In genomic region chr5:140959160-140959559, GRCm38 (mm10) we compare ENCODE assay signal across 17 mouse cellular contexts. TPM values are rescaled to one million over a fixed set of nuclear protein-coding genes. Genes with fewer than 3 reads are reported as not detected.
A peak's percentile ranks its signal among the peaks of the same experiment; 100 is the strongest.
DNase-seq lines count a peak whose midpoint lies in the region; ATAC-seq and TF ChIP-seq lines count a peak whose summit lies in the region.
"Had no signal": no experiment of that assay in that cellular context is flagged by ENCODE, and none has a peak within 500 bp of the region (broad histone marks: within the 10 kb centered on the region; RNA-seq: fewer than 3 reads in every experiment).

No protein-coding gene starts in this region.

- no peak for DNase-seq in frontal cortex, postnatal 10 days (ENCODE audit: low spot score in 2 of 2)
- peak; percentile 37 to 71 for DNase-seq in left cerebral cortex, adult 2 months (ENCODE audit: extremely low spot score in 1 of 2, low spot score in 2 of 2)
- no peak for DNase-seq in left cerebral cortex, postnatal 10 days (ENCODE audit: extremely low spot score in 1 of 2, low spot score in 2 of 2)
- DNase-seq in kidney, postnatal 10 days, result peak; percentile 13
- DNase-seq in right cerebral cortex, postnatal 10 days (ENCODE audit: low spot score in 2 of 2), result peak; percentile 51 to 58
- no peak for DNase-seq in spleen, postnatal 36 days (ENCODE audit: low spot score in 2 of 2)
- DNase-seq: forebrain, postnatal 0 days; heart, adult 11 months; lung, postnatal 14 days had no signal

- peak; percentile 87 for ATAC-seq in frontal cortex, adult (ENCODE audit: low TSS enrichment)
- no peak for ATAC-seq in midbrain, embryonic 16.5 days
- ATAC-seq: CD4-positive, CD25-positive, alpha-beta regulatory T cell, adult 4 months; forebrain, postnatal 0 days; intestine, postnatal 0 days; midbrain, embryonic 13.5 days had no signal

- H3K4me1 ChIP-seq in midbrain, embryonic 16.5 days (ENCODE audit: control insufficient read depth, insufficient read depth, low read length), result no peaks in the 10 kb centered on the region
- H3K4me1 ChIP-seq: embryonic facial prominence, embryonic 13.5 days; limb, embryonic 15.5 days; midbrain, embryonic 13.5 days; neural tube, embryonic 12.5 days had no signal

- H3K4me3 ChIP-seq in left cerebral cortex, adult 2 months, result no peak overlapping the region
- H3K4me3 ChIP-seq in midbrain, embryonic 16.5 days (ENCODE audit: low read depth, low read length), result no peak overlapping the region
- H3K4me3 ChIP-seq: embryonic facial prominence, embryonic 13.5 days; limb, embryonic 15.5 days; midbrain, embryonic 13.5 days; neural tube, embryonic 12.5 days had no signal

- H3K36me3 ChIP-seq in midbrain, embryonic 16.5 days (ENCODE audit: control insufficient read depth, insufficient read depth, low read length), result no peaks in the 10 kb centered on the region
- H3K36me3 ChIP-seq: embryonic facial prominence, embryonic 13.5 days; limb, embryonic 15.5 days; midbrain, embryonic 13.5 days; neural tube, embryonic 12.5 days had no signal

- no peak overlapping the region for H3K9ac ChIP-seq in midbrain, embryonic 16.5 days (ENCODE audit: low read depth, low read length)
- H3K9ac ChIP-seq: embryonic facial prominence, embryonic 13.5 days; forebrain, postnatal 0 days; limb, embryonic 15.5 days; midbrain, embryonic 13.5 days; neural tube, embryonic 12.5 days had no signal

- WGBS in midbrain, embryonic 16.5 days, result 82% methylated on average over 6 of the region's 6 CpGs

- no peak; the same call in none of the 2 replicates for TF ChIP-seq CTCF in left cerebral cortex, adult 2 months (IDR thresholded peaks at IDR 0.05)

- H3K27me3 ChIP-seq in midbrain, embryonic 16.5 days (ENCODE audit: control insufficient read depth, insufficient read depth, low read depth, low read length), result no peaks in the 10 kb centered on the region
- H3K27me3 ChIP-seq: embryonic facial prominence, embryonic 13.5 days; limb, embryonic 15.5 days; midbrain, embryonic 13.5 days; neural tube, embryonic 12.5 days had no signal

- H3K9me3 ChIP-seq in midbrain, embryonic 16.5 days (replicated peaks; ENCODE audit: control insufficient read depth, low read length, poor library complexity, severe bottlenecking), result no peaks in the 10 kb centered on the region
- H3K9me3 ChIP-seq: embryonic facial prominence, embryonic 13.5 days; limb, embryonic 15.5 days; midbrain, embryonic 13.5 days had no signal

- intact Hi-C loops in left cerebral cortex, adult 2 months (cut with DNase I), result loop anchor here (5.0 kb wide), 1 partner anchor 98 kb away; no protein-coding TSS in a partner anchor
- intact Hi-C loops in left cerebral cortex, postnatal 10 days (cut with DNase I), result no loop called here

- H3K4me2 ChIP-seq in midbrain, embryonic 16.5 days (ENCODE audit: low read length), result no peak overlapping the region
- H3K4me2 ChIP-seq: embryonic facial prominence, embryonic 13.5 days; limb, embryonic 15.5 days; midbrain, embryonic 13.5 days; neural tube, embryonic 12.5 days had no signal

- no peak overlapping the region for H3K27ac ChIP-seq in left cerebral cortex, adult 2 months
- H3K27ac ChIP-seq in midbrain, embryonic 16.5 days (ENCODE audit: low read length), result no peak overlapping the region
- H3K27ac ChIP-seq: embryonic facial prominence, embryonic 13.5 days; limb, embryonic 15.5 days; midbrain, embryonic 13.5 days; neural tube, embryonic 12.5 days had no signal

RNA-seq across cellular contexts. Expression of gene Card11, which starts 41.2 kb away (rescaled TPM):
- under 1 TPM; 0.18 to 0.33 TPM for total RNA-seq in left cerebral cortex, adult 2 months (2021)
- total RNA-seq in left cerebral cortex, postnatal 10 days (2021), result under 1 TPM; 0.18 to 0.41 TPM
- polyA plus RNA-seq in midbrain, embryonic 16.5 days (2015; fragmentation: Nextera tagmentation; extraction: Ambion mirVana), result 0.11 TPM in 1 of 2 replicates, not detected in the other
- total RNA-seq: forebrain, postnatal 0 days had no signal
- polyA plus RNA-seq: forebrain, postnatal 0 days had no signal

Comparison
In these comparisons a context has a peak if more than half of its experiments do, and no peak if none do; other contexts are left out.
1. DNase-seq: peak in left cerebral cortex, adult 2 months (2 of 2), kidney, postnatal 10 days (single experiment) and right cerebral cortex, postnatal 10 days (2 of 2); none in frontal cortex, postnatal 10 days (0 of 2), left cerebral cortex, postnatal 10 days (0 of 2) and spleen, postnatal 36 days (0 of 2).